Mouse (Mus musculus): ENCODE measurements around the gene Slc23a2. TPM values are rescaled to one million over a fixed set of nuclear protein-coding genes. Genes with fewer than 3 reads are reported as not detected.
A peak's percentile ranks its signal among the peaks of the same experiment; 100 is the strongest.

Gene Slc23a2
- polyA plus RNA-seq, 1 experiment from 2014 or later = 14.5 TPM

GRCm38 (mm10) chr2:132152670-132153069, 7.8 kb upstream of the Slc23a2 start:
- ATAC-seq (replicated peaks; ENCODE audit: low FRiP score) = no peak
- 66% methylated on average over 5 of the region's 5 CpGs for whole genome bisulfite sequencing

GRCm38 (mm10) chr2:132151592-132151991, 6.7 kb upstream of the Slc23a2 start:
- Histone ChIP-seq H3K4me2 (no peak overlapping the region), H3K27ac (no peak overlapping the region), H3K4me3 (replicated peaks) (no peak overlapping the region), H3K9ac (no peak overlapping the region), H3K36me3 (no peaks in the 10 kb centered on the region), H3K4me1 (peaks cover 10% of the 10 kb centered on the region), H3K27me3 (peaks cover 12% of the 10 kb centered on the region; the same call in 1 of the 2 replicates), H3K9me3 (replicated peaks) (no peaks in the 10 kb centered on the region)
- no peak for ATAC-seq (replicated peaks; ENCODE audit: low FRiP score)
- 70% methylated on average over 6 of the region's 6 CpGs for WGBS

More at GRCm38 (mm10) chr2:132152670-132153069, 7.8 kb upstream of the Slc23a2 start:
- Histone ChIP-seq H3K27ac (no peak overlapping the region), H3K27me3 (0 out of 2 replicates have a peak, but pooled peaks cover 8% of the 10 kb centered on the region), H3K4me2 (no peak overlapping the region), H3K4me1 (peaks cover under 1% of the 10 kb centered on the region; the same call in 1 of the 2 replicates), H3K36me3 (no peaks in the 10 kb centered on the region), H3K4me3 (replicated peaks) (no peak overlapping the region), H3K9me3 (replicated peaks) (no peaks in the 10 kb centered on the region), H3K9ac (no peak overlapping the region)

- Histone ChIP-seq H3K9ac (no peak overlapping the region), H3K36me3 (no peaks in the 10 kb centered on the region), H3K9me3 (replicated peaks) (no peaks in the 10 kb centered on the region), H3K4me3 (replicated peaks) (no peak overlapping the region), H3K27me3 (peaks cover 12% of the 10 kb centered on the region), H3K4me1 (peaks cover 15% of the 10 kb centered on the region), H3K27ac (no peak overlapping the region), H3K4me2 (no peak overlapping the region)
- no peak for ATAC-seq (replicated peaks; ENCODE audit: low FRiP score)
- 50% methylated on average over 1 of the region's 1 CpGs for WGBS
These were observed 6.0 kb upstream of the Slc23a2 start for GRCm38 (mm10) chr2:132150926-132151325.

GRCm38 (mm10) chr2:132146502-132146901, 1.6 kb upstream of the Slc23a2 start:
- peaks cover 13% of the 10 kb centered on the region for H3K27me3 ChIP-seq
- 0 out of 2 replicates have a peak, but pooled peaks cover 4% of the 10 kb centered on the region for H3K36me3 ChIP-seq
- no peak overlapping the region for H3K4me3 ChIP-seq (replicated peaks)
- 17% methylated on average over 4 of the region's 4 CpGs for WGBS
- no peaks in the 10 kb centered on the region for H3K9me3 ChIP-seq (replicated peaks)
- H3K4me2 ChIP-seq = no peak overlapping the region
- H3K9ac ChIP-seq = no peak overlapping the region
- H3K27ac ChIP-seq = no peak overlapping the region
- peaks cover 32% of the 10 kb centered on the region for H3K4me1 ChIP-seq
- no peak for ATAC-seq (replicated peaks; ENCODE audit: low FRiP score)

- ATAC-seq (replicated peaks; ENCODE audit: low FRiP score) = peak; percentile 44
- WGBS = 2% methylated on average over 60 of the region's 66 CpGs
- no peak overlapping the region for H3K27ac ChIP-seq
These were observed 673 bp downstream of the Slc23a2 start for GRCm38 (mm10) chr2:132143943-132144927.

GRCm38 (mm10) chr2:132142606-132143005, 2.3 kb downstream of the Slc23a2 start:
- no peak overlapping the region for H3K4me3 ChIP-seq (replicated peaks)
- no peak overlapping the region for H3K27ac ChIP-seq
- peaks cover 10% of the 10 kb centered on the region for H3K27me3 ChIP-seq
- no peak overlapping the region for H3K9ac ChIP-seq
- 0 out of 2 replicates have a peak, but pooled peaks cover 4% of the 10 kb centered on the region for H3K36me3 ChIP-seq
- no peak for ATAC-seq (replicated peaks; ENCODE audit: low FRiP score)
- H3K4me2 ChIP-seq = no peak overlapping the region
- peaks cover 40% of the 10 kb centered on the region for H3K4me1 ChIP-seq
- H3K9me3 ChIP-seq (replicated peaks) = no peaks in the 10 kb centered on the region
- WGBS = 91% methylated on average over 8 of the region's 8 CpGs

More at GRCm38 (mm10) chr2:132143943-132144927, 673 bp downstream of the Slc23a2 start:
- H3K4me2 ChIP-seq = peak overlapping the region; percentile 85
- peaks cover 41% of the 10 kb centered on the region for H3K4me1 ChIP-seq
- H3K4me3 ChIP-seq (replicated peaks) = peak overlapping the region; percentile 90
- no peaks in the 10 kb centered on the region for H3K9me3 ChIP-seq (replicated peaks)
- H3K9ac ChIP-seq = peak overlapping the region; percentile 84
- H3K27me3 ChIP-seq = peaks cover 10% of the 10 kb centered on the region
- 0 out of 2 replicates have a peak, but pooled peaks cover 4% of the 10 kb centered on the region for H3K36me3 ChIP-seq

- Histone ChIP-seq H3K4me3 (replicated peaks) (no peak overlapping the region), H3K9ac (no peak overlapping the region), H3K4me2 (no peak overlapping the region), H3K27ac (no peak overlapping the region), H3K27me3 (0 out of 2 replicates have a peak, but pooled peaks cover under 1% of the 10 kb centered on the region), H3K36me3 (0 out of 2 replicates have a peak, but pooled peaks cover 4% of the 10 kb centered on the region), H3K4me1 (peaks cover 22% of the 10 kb centered on the region), H3K9me3 (replicated peaks) (no peaks in the 10 kb centered on the region)
- ATAC-seq (replicated peaks; ENCODE audit: low FRiP score) = no peak
- 72% methylated on average over 10 of the region's 10 CpGs for WGBS
These were observed 4.4 kb downstream of the Slc23a2 start for GRCm38 (mm10) chr2:132140536-132140935.

GRCm38 (mm10) chr2:132139099-132139498, 5.8 kb downstream of the Slc23a2 start:
- no peak for ATAC-seq (replicated peaks; ENCODE audit: low FRiP score)
- Histone ChIP-seq H3K9me3 (replicated peaks) (no peaks in the 10 kb centered on the region), H3K27me3 (no peaks in the 10 kb centered on the region), H3K27ac (no peak overlapping the region), H3K4me3 (replicated peaks) (no peak overlapping the region), H3K36me3 (0 out of 2 replicates have a peak, but pooled peaks cover 4% of the 10 kb centered on the region), H3K4me1 (peaks cover 19% of the 10 kb centered on the region), H3K4me2 (no peak overlapping the region), H3K9ac (no peak overlapping the region)
- 93% methylated on average over 2 of the region's 2 CpGs for WGBS

- no peaks in the 10 kb centered on the region for H3K27me3 ChIP-seq
- no peak overlapping the region for H3K4me2 ChIP-seq
- no peaks in the 10 kb centered on the region for H3K36me3 ChIP-seq
- ATAC-seq (replicated peaks; ENCODE audit: low FRiP score) = no peak
- H3K27ac ChIP-seq = no peak overlapping the region
- peaks cover 22% of the 10 kb centered on the region for H3K4me1 ChIP-seq
- no peaks in the 10 kb centered on the region for H3K9me3 ChIP-seq (replicated peaks)
- no peak overlapping the region for H3K4me3 ChIP-seq (replicated peaks)
- WGBS = 87% methylated on average over 8 of the region's 8 CpGs
- no peak overlapping the region for H3K9ac ChIP-seq
These were observed 8.9 kb downstream of the Slc23a2 start for GRCm38 (mm10) chr2:132135876-132136637.

- Histone ChIP-seq H3K27ac (no peak overlapping the region), H3K9ac (no peak overlapping the region), H3K9me3 (replicated peaks) (no peaks in the 10 kb centered on the region), H3K27me3 (no peaks in the 10 kb centered on the region), H3K36me3 (no peaks in the 10 kb centered on the region), H3K4me1 (peaks cover 17% of the 10 kb centered on the region), H3K4me2 (no peak overlapping the region), H3K4me3 (replicated peaks) (no peak overlapping the region)
- ATAC-seq (replicated peaks; ENCODE audit: low FRiP score) = no peak
- 73% methylated on average over 4 of the region's 4 CpGs for WGBS
These were observed 10.2 kb downstream of the Slc23a2 start for GRCm38 (mm10) chr2:132134758-132135157.

- Histone ChIP-seq H3K27ac (no peak overlapping the region), H3K4me2 (no peak overlapping the region), H3K9ac (no peak overlapping the region), H3K9me3 (replicated peaks) (no peaks in the 10 kb centered on the region), H3K4me3 (replicated peaks) (no peak overlapping the region), H3K4me1 (peaks cover 13% of the 10 kb centered on the region), H3K36me3 (no peaks in the 10 kb centered on the region), H3K27me3 (no peaks in the 10 kb centered on the region)
- ATAC-seq (replicated peaks; ENCODE audit: low FRiP score) = no peak
- WGBS = 39% methylated on average over 2 of the region's 2 CpGs
These were observed 11.5 kb downstream of the Slc23a2 start for GRCm38 (mm10) chr2:132133436-132133835.
